Mouse (Mus musculus) intestine, embryonic 15.5 days (tissue): ENCODE measurements around the gene Hoxc8. TPM values are rescaled to one million over a fixed set of nuclear protein-coding genes. Genes with fewer than 3 reads are reported as not detected.

Experiments
- ATAC-seq: fragments of 200-750 bp; cut with Nextera tagmentation; 2 replicates; pipeline ENCODE4 v1.8.0; 2017; ENCODE audit warnings: moderate TSS enrichment, moderate library complexity
- H3K27ac ChIP-seq: fragments of 300-500 bp; sonication (generic); 2 replicates; pipeline ENCODE4 v1.5.1; 2015; ENCODE audit warnings: mild to moderate bottlenecking, inconsistent platforms
- H3K27me3 ChIP-seq: fragments of 300-500 bp; sonication (generic); replicated peaks from 2 replicates; pipeline ENCODE4 v1.6.1; 2015; ENCODE audit warnings: inconsistent platforms
- H3K36me3 ChIP-seq: fragments of 300-500 bp; sonication (generic); 2 replicates; pipeline ENCODE4 v1.6.1; 2015; ENCODE audit warnings: inconsistent platforms
- H3K4me1 ChIP-seq: fragments of 300-500 bp; sonication (generic); replicated peaks from 2 replicates; pipeline ENCODE4 v1.6.1; 2015; ENCODE audit warnings: inconsistent platforms
- H3K4me2 ChIP-seq: fragments of 300-500 bp; sonication (generic); replicated peaks from 2 replicates; pipeline ENCODE4 v1.6.1; 2015; ENCODE audit warnings: mild to moderate bottlenecking, inconsistent platforms
- H3K4me3 ChIP-seq: fragments of 300-500 bp; sonication (generic); replicated peaks from 2 replicates; pipeline ENCODE4 v1.5.1; 2015; ENCODE audit warnings: inconsistent platforms
- H3K9ac ChIP-seq: fragments of 300-500 bp; sonication (generic); 2 replicates; pipeline ENCODE4 v1.6.1; 2015; ENCODE audit warnings: inconsistent platforms
- H3K9me3 ChIP-seq: fragments of 300-500 bp; sonication (generic); 2 replicates; pipeline ENCODE4 v1.6.1; 2016; ENCODE audit warnings: inconsistent platforms
- WGBS: fragments of 180-500 bp; shearing (Covaris S2); methylation state at CpG from one replicate; pipeline ENCODE4 v1.1.7; 2015; 5-methylcytosine and 5-hydroxymethylcytosine counted together
- polyA plus RNA-seq: library from polyadenylated mRNA; unstranded; fragments of >200 nt; fragmentation: Nextera tagmentation; extraction: Ambion mirVana; gene quantifications from 2 replicates; pipeline ENCODE4 v1.2.1, GENCODE M21; 2015

Hoxc8 gene
- polyA plus RNA-seq, 1 experiment from 2014 or later: 7.0 TPM

DNA sequence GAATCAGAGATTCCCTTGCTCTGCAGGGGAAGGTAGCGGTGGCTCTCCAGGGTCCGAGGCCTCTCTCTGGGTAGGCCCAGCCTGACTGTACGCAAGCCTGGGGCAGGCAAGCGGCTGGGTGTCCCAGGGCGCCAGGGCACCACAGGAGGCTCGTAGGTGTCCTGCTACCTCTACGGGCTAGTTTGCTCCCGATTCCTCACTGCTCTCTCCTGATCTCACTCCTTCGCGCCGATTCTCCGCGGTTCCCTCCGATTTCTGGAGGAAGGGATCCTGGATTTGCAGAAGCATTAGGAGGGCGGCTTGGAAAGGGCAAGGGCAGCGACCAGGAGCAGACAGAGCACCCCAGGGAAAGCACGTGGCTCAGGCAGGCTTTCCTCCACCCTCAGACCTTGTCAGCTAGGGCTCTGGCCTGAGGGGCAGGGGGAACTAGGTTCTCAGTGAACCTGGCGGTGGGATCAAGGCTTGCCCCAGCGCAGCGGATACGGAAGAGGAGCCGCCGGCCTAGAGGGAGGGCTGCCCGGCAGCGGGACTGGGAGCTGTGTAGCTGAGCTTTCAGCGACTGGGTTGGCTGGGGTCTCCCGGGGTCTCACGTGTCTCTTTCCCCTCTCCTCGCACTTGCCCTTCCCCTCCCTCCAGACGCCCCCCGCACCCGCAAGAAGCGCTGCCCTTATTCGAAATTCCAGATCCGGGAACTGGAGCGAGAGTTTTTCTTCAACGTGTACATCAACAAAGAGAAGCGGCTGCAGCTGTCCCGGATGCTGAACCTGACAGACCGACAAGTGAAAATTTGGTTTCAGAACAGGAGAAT is 34.4 kb upstream of the Hoxc8 start:
- Histone ChIP-seq H3K9me3 (no peaks in the 10 kb centered on the region), H3K4me3 (peak overlapping the region; percentile 10; the same call in 1 of the 2 replicates), H3K9ac (no peak overlapping the region), H3K36me3 (no peaks in the 10 kb centered on the region), H3K27me3 (peaks cover 90% of the 10 kb centered on the region), H3K4me2 (no peak overlapping the region), H3K27ac (no peak overlapping the region), H3K4me1 (0 out of 2 replicates have a peak, but pooled peaks cover 6% of the 10 kb centered on the region)
- WGBS: 1% methylated on average over 40 of the region's 40 CpGs
- ATAC-seq: 0 out of 2 replicates have a peak, but pooled peaks have one; percentile 46

DNA sequence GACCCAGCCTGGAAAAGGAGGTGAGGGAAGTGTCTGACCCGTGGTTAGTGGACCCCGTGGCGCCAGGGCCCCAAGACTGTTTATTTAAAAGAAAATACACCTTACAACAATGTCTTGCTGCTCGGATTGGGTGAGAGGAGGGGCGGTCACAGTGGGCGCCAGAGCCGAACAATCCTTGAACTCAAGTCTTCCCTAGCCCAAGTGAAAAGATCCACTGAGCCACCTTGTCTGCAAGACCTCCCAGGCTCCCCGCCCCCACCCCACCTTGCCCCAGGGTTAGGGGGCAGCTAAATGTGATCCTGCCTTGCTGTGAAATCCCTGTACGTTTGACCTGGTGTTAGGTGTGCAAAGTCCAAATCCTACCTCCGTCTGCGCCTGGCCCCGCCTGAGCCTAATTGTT is 33.5 kb upstream of the Hoxc8 start:
- 2% methylated on average over 12 of the region's 12 CpGs for WGBS
- no peak overlapping the region for H3K9ac ChIP-seq
- no peak for ATAC-seq
- H3K9me3 ChIP-seq: no peaks in the 10 kb centered on the region
- no peaks in the 10 kb centered on the region for H3K36me3 ChIP-seq
- H3K27me3 ChIP-seq: peaks cover 88% of the 10 kb centered on the region
- H3K4me2 ChIP-seq: no peak overlapping the region
- no peak overlapping the region for H3K4me3 ChIP-seq
- H3K27ac ChIP-seq: no peak overlapping the region
- 0 out of 2 replicates have a peak, but pooled peaks cover 6% of the 10 kb centered on the region for H3K4me1 ChIP-seq

DNA sequence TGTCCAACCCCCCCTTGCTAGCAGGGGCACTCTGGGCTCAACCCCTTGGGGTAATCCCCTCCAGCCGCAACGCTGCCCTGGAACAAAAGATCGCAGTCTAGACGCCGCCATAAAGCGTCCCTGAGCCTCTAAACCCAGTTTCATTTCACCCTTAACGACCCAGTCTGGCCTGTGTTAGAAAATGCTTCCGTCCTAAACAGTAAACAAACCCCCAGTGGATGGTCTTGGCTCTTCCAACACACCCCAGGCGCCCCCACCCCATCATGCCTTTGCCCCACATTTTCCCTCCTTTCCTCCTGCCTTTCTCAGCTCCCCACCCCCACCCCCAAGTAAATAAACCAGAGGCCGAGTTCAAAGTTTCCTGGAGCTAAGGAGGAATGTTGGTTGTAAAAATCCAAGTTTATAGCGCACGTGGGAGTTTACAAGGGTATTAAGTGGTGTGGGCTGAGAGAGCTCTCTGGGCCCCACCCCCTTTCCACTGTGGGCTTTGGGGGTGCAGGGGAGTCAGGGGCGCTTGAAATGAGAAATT is 30.7 kb upstream of the Hoxc8 start:
- H3K4me2 ChIP-seq: peak overlapping the region; percentile 47
- WGBS: under 1% methylated on average over 13 of the region's 13 CpGs
- H3K9me3 ChIP-seq: no peaks in the 10 kb centered on the region
- peaks cover 83% of the 10 kb centered on the region for H3K27me3 ChIP-seq
- H3K4me3 ChIP-seq: peak overlapping the region; percentile 7; the same call in 1 of the 2 replicates
- ATAC-seq: peak; percentile 83
- no peaks in the 10 kb centered on the region for H3K36me3 ChIP-seq
- 0 out of 2 replicates have a peak, but pooled peaks cover 6% of the 10 kb centered on the region for H3K4me1 ChIP-seq
- H3K27ac ChIP-seq: no peak overlapping the region
- no peak overlapping the region for H3K9ac ChIP-seq

DNA sequence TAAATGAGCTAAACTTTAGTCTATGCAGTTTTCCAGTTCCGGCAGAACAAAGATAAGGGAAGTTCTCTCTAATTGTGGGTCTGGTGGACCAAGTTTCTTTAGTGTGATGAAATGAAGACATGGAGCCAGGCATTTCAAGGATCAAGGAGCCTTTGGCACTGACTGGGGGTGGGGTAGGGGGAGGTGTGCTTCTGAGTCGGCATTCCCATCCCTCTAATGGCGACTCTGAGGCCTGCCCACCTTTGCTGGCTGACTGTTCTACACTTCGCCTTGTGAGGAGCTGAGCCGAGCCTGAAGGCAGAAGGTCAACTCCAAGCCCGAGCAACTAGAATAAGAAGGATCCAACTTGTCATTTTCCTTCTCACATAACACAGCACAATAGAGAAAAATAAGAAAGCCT is 28.7 kb upstream of the Hoxc8 start:
- Histone ChIP-seq H3K9me3 (no peaks in the 10 kb centered on the region), H3K9ac (no peak overlapping the region), H3K27me3 (peaks cover 85% of the 10 kb centered on the region), H3K4me3 (no peak overlapping the region), H3K4me2 (no peak overlapping the region), H3K4me1 (0 out of 2 replicates have a peak, but pooled peaks cover 9% of the 10 kb centered on the region), H3K27ac (no peak overlapping the region), H3K36me3 (no peaks in the 10 kb centered on the region)
- 2% methylated on average over 6 of the region's 6 CpGs for WGBS
- ATAC-seq: no peak

DNA sequence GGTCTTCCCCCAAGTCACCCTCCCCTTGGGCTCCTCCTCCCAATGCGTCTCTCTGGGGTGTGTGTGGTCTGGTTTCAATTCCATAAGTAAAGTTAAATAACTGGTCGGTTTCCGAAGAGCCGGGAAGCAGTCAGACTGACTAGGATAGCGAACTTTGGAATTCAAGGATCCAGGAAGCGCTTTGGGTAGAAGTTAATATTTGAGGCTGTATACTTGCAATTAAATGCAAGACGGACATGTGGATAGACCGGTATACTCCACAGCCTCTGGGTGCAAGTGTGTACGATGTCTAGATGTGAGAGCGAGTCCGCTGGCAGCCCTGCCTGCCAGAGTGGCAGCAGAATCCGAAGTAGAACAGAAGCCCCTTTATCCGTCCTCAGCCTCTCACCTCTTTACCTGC is 27.9 kb upstream of the Hoxc8 start:
- H3K9me3 ChIP-seq: no peaks in the 10 kb centered on the region
- 0 out of 2 replicates have a peak, but pooled peaks cover 12% of the 10 kb centered on the region for H3K4me1 ChIP-seq
- no peaks in the 10 kb centered on the region for H3K36me3 ChIP-seq
- H3K4me3 ChIP-seq: no peak overlapping the region
- H3K9ac ChIP-seq: no peak overlapping the region
- peaks cover 85% of the 10 kb centered on the region for H3K27me3 ChIP-seq
- 6% methylated on average over 13 of the region's 13 CpGs for WGBS
- H3K27ac ChIP-seq: no peak overlapping the region
- H3K4me2 ChIP-seq: 0 out of 2 replicates have a peak overlapping the region, but pooled peaks have one; percentile 1
- ATAC-seq: no peak

DNA sequence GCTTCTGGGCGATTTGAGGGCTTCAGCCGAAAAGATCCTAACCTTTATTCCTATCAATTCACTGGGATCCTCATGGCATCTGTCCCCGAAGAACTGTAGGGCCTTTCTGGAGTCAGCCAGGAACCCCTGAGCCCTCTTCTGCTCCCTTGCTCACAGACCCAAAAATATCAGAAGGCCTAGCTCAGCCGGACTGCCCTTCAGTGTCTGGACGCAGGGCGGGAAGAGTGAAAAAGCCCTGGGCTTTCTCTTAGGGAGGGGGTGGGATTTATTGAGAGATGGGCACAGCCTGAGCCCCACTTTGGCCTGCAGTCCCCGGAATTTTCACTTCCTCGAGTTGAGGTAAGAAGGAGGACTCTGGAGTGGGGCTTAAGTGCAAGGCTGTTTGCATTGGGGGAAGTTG is 27.1 kb upstream of the Hoxc8 start:
- no peak overlapping the region for H3K27ac ChIP-seq

DNA sequence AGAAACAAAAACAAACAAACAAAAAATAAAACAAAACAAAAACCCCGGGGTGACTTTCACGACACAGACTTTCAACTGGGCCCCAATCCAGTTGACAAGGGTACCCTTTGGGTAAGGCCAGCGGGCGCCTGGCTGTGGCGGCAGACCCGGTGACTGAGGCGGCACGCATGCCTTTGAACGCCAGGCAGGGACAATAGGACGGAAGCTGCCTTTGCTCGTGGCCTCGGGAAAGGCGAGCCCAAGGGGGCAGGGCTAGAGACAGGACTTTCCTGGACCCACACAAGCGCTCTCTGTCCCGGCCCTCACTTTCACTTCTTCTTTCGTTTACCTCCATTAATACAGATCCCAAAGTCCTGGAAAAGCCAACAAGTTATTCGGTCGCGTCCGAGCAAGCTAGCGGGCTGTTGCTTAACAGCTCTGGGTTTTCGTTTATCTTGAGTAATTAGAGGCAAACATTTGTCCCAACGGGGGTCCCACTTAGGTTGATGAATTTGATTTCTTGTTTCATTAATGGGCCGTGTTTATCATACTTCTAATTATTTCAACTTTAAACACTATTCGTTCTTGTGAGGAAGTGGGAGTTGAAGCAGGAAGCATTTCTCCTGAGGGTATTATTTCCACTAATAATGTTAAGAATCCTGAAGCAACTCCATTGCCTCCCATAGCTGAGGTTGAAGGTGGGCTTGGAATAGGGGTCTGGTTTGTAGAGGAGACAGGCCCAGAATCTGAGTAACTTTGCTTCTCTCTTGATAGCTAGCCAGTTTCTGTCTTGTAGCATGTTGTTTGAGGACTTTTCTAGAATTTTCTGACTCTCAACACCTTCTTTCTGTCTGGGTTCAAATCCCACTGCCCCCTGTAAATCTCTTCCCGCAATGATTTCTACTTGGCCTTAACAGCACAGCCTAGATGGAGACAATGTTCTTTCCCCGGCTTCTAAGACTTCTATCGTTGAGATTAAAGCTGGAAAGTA is 26.5 kb upstream of the Hoxc8 start:
- H3K27me3 ChIP-seq: peaks cover 83% of the 10 kb centered on the region
- H3K9ac ChIP-seq: no peak overlapping the region
- peak overlapping the region; percentile 10; the same call in 1 of the 2 replicates for H3K4me3 ChIP-seq
- H3K4me1 ChIP-seq: 0 out of 2 replicates have a peak, but pooled peaks cover 12% of the 10 kb centered on the region
- H3K4me2 ChIP-seq: peak overlapping the region; percentile 31; the same call in 1 of the 2 replicates
- H3K27ac ChIP-seq: no peak overlapping the region
- 3% methylated on average over 28 of the region's 28 CpGs for WGBS
- H3K36me3 ChIP-seq: no peaks in the 10 kb centered on the region
- no peaks in the 10 kb centered on the region for H3K9me3 ChIP-seq
- no peak for ATAC-seq

More for the DNA sequence above, 27.1 kb upstream of the Hoxc8 start:
- H3K4me3 ChIP-seq: no peak overlapping the region
- peaks cover 84% of the 10 kb centered on the region for H3K27me3 ChIP-seq
- no peak overlapping the region for H3K9ac ChIP-seq
- WGBS: 3% methylated on average over 8 of the region's 8 CpGs
- 0 out of 2 replicates have a peak, but pooled peaks cover 12% of the 10 kb centered on the region for H3K4me1 ChIP-seq
- no peak for ATAC-seq
- no peaks in the 10 kb centered on the region for H3K9me3 ChIP-seq
- H3K36me3 ChIP-seq: no peaks in the 10 kb centered on the region
- peak overlapping the region; percentile 31; the same call in 1 of the 2 replicates for H3K4me2 ChIP-seq

DNA sequence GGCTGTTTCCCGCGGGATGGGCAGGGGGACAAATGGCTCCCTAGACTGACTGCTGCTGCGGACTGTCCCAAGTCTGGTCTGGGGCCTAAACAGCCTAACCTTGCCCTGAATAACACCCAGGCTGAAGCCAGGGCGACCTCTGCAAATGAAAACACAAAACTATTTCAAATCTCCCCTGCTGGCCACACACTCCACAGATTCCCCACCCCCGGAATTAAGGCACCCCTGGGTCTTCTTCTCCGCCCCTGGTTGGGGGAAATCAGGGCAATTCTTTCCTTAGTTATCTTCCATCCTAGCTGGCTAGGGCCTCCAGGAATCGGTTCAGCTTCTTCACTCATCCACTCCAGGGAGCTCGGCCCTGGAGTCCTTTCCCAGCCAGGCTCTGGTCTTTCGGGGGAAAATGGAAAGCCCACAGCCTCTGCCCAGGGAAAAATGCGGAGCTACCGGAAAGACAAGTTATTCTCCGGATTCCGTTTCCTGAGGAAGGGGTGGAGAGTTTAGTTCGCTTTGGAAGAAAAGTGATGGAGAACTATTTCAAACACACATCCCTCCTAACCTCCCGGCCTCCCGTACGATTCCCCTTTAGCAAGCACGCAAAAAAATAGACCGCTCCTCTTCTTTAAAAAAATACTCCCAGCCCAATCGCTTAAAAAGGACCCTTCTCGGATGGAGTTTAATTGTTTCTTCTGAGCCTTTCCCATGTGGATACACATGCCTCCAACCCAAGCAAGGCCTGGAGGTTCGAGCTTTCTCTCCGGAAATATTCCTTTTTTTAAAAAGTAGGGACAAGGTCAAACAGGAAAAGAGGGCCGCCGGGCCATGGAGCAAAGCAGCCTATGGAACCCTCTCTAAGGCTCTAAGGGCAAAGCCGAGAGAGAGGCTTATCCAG is 25.2 kb upstream of the Hoxc8 start:
- no peak overlapping the region for H3K4me2 ChIP-seq
- no peak overlapping the region for H3K27ac ChIP-seq
- peaks cover 87% of the 10 kb centered on the region for H3K27me3 ChIP-seq
- 6% methylated on average over 26 of the region's 26 CpGs for WGBS
- H3K4me1 ChIP-seq: 0 out of 2 replicates have a peak, but pooled peaks cover 8% of the 10 kb centered on the region
- no peak for ATAC-seq
- H3K9me3 ChIP-seq: no peaks in the 10 kb centered on the region
- no peak overlapping the region for H3K9ac ChIP-seq
- no peaks in the 10 kb centered on the region for H3K36me3 ChIP-seq
- no peak overlapping the region for H3K4me3 ChIP-seq

DNA sequence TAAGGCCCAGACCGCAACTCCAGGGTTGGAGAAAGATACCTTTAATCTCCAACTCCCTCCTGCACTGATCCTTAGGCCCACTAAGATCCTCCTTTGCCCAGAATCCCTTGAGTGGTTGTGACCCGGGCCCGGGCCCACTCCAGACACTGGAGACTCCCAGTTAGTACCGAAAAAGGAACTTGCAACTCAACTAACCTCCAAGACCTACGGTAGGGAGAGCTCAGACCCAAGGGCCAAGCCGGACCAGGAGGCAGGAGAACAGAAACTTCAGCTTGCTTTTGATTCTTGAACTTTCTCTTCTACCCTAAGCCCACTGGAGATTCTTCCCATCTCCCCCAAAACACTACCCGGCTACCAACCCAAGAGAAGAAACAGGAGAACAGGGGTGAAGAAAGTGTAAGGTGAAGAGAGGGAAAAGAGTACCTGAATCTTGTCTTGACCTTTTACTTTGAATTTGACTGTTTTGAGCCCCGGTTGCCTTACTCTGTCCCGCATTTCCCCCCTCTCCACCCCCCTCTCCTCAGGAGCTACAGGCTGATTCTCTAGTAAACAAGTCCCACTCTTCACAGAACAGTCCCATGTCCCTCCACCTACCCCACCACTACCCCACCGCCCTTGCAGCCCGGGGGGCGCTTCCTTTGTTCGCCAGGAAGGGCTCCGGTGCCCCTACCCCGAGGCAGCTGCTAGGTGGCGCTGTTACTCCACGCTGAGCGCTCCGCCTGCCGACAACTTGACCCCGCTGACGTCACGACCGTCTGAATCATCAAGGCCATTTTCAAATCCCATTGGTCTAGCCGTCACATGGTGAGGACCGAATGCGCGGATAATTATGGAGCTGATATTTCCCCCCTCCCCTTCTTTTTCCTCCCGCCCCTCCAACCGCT is 24.3 kb upstream of the Hoxc8 start:
- peak overlapping the region; percentile 34 for H3K4me2 ChIP-seq
- H3K36me3 ChIP-seq: no peaks in the 10 kb centered on the region
- peaks cover 92% of the 10 kb centered on the region for H3K27me3 ChIP-seq
- no peaks in the 10 kb centered on the region for H3K9me3 ChIP-seq
- 0 out of 2 replicates have a peak, but pooled peaks cover 5% of the 10 kb centered on the region for H3K4me1 ChIP-seq
- 4% methylated on average over 29 of the region's 30 CpGs for WGBS
- no peak overlapping the region for H3K9ac ChIP-seq
- peak overlapping the region; percentile 28 for H3K4me3 ChIP-seq
- no peak overlapping the region for H3K27ac ChIP-seq
- peak; percentile 56 for ATAC-seq

DNA sequence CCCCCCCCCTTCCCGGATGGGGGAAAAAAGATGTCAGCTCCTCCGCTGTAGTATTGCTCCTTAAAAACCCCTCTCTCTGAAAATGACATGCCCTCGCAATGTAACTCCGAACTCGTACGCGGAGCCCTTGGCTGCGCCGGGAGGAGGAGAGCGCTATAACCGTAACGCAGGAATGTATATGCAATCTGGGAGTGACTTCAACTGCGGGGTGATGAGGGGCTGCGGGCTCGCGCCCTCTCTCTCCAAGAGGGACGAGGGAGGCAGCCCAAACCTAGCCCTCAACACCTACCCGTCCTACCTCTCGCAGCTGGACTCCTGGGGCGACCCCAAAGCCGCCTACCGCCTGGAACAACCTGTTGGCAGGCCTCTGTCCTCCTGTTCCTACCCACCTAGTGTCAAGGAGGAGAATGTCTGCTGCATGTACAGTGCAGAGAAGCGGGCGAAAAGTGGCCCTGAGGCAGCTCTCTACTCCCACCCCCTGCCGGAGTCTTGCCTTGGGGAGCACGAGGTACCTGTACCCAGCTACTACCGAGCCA is 23.6 kb upstream of the Hoxc8 start, which contains the start of gene Hoxc10:
TSS of gene Hoxc10 (plus strand) at position 21 of the 536 bp plus-strand sequence.
- 0 out of 2 replicates have a peak within 1 kb of the TSS, but pooled peaks have one; percentile 0 for H3K27ac ChIP-seq
- 0 out of 2 replicates have a peak within 1 kb of the TSS, but pooled peaks have one; percentile 11 for H3K9ac ChIP-seq

More for the DNA sequence above, 23.6 kb upstream of the Hoxc8 start, which contains the start of gene Hoxc10:
- H3K4me1 ChIP-seq: 0 out of 2 replicates have a peak, but pooled peaks cover 5% of the 10 kb centered on the region
- peak within 1 kb of the TSS; percentile 28 for H3K4me3 ChIP-seq
- 2% methylated on average over 27 of the region's 27 CpGs for WGBS
- no peaks in the 10 kb centered on the region for H3K9me3 ChIP-seq
- peaks cover 90% of the 10 kb centered on the region for H3K27me3 ChIP-seq
- ATAC-seq: peak; percentile 41
- no peaks in the 10 kb centered on the region for H3K36me3 ChIP-seq
- peak within 1 kb of the TSS; percentile 34 for H3K4me2 ChIP-seq
